Mouse (Mus musculus) testis, adult 2 months (tissue): Measurements from ENCODE around the gene Lrp5.

ENCODE experiments used
- CTCF ChIP-seq: fragments of 200-500 bp; IDR thresholded peaks from 2 replicates; pipeline ENCODE4 v1.5.1; 2012; ENCODE audit warnings: low read depth, mild to moderate bottlenecking, inconsistent platforms, low read length, moderate library complexity; ENCODE audit not compliant: control insufficient read depth, insufficient read depth, insufficient replicate concordance
- POLR2A ChIP-seq: fragments of 200-500 bp; IDR thresholded peaks from 2 replicates; pipeline ENCODE4 v1.6.1; 2012; ENCODE audit warnings: low read depth, mild to moderate bottlenecking, inconsistent platforms, low read length, moderate library complexity; ENCODE audit not compliant: control insufficient read depth

DNA sequence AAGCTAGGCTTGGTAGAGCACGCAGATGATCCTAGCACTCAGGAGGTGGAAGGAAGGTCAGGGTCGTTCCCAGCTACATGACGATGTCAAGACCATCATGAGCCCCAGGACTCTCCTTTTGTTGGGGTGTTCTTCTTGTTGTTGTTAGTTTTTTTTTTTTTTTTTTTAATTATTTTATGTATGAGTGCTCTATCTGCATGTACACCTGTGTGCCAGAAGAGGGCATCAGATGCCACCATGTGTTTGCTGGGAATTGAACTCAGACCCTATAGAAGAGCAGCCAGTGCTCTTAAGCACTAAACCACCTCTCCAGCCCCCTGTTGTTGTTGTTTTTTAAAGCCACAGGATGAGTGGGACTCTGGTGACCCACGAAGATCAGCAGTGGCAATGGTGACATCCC is 63.1 kb downstream of the Lrp5 start:
- TF ChIP-seq CTCF (peak; percentile 5; the same call in 1 of the 2 replicates), POLR2A (no peak)
